Mouse (Mus musculus) lung, postnatal 14 days (tissue): ENCODE results near the gene Cep97.
"Not testable (repeated sequence)": the region's sequence is repeated elsewhere in the genome, so short reads cannot be mapped to it uniquely, and the experiment has no call there.

Source experiments
- DNase-seq: peaks from one replicate; pipeline ENCODE4 v3.0.0; 2021

Gene Cep97

DNA sequence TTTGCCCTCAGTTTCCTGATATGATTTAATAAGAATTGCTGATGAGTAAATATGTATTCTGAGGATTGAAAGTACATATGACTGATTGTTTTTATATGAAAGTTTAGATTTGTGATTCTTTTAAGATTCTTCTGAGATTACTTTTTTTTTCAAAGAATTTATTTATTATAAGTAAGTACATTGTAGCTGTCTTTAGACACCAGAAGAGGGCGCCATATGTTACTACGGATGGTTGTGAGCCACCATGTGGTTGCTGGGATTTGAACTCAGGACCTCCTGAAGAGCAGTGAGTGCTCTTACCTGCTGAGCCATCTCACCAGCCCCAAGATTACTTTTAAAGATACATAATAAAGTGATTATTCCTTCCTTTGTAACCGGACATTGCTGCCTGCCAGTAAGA lies 45.2 kb downstream of the Cep97 start:
- DNase-seq, result no peak

DNA sequence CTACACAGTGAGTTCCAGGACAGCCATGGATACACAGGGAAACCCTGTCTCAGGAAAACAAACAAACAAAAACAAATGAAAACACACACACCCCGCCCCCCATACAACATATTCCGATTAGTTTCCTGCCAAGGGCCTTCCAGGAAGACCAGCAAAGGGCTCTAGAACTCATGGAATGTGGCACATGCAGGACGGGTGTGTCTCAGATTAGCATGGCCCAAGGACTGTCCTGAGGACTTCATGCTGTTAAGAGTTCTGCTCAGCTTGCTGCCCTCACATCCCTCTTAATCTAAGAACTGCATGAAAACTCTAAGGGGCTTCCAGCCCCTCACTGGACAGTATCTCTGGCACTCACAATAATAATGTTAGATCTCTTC lies 46.1 kb downstream of the Cep97 start:
- no peak for DNase-seq

DNA sequence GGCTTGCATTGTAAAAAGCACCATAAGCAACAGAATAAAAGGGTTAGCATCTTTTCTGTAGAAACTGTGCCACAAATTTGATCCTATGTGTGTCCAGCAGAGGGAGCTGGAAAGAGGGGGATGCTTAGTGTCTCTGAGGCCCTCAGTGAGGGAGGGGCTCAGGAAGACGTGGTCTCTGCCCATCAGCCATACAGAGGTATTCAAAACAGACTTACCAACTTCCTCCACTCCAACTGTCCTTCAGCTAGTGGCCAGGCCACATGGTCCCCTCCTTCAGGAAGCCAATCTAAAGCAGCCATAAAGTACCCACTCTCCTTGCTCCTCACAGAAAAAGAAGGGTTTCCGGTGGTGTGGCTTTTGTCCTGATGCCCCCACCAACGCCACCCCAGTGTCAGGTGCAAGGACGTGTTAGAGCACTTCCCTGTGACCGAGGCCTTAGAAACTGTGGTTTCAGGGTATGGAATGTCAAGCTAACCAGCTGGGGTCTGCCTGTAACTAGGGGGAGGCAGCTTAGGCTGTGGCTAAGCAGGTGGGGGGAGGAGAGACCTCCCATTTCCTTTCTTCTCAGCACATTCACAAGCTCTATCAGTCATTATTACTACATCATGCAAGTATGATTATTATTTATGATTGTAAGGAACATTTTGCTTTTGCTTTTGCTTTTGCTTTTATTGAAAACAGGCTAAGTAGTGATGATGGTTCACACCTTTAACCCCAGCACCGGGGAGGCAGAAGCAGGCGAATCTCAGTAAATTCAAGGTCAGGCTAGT lies 46.7 kb downstream of the Cep97 start:
- no peak for DNase-seq

DNA sequence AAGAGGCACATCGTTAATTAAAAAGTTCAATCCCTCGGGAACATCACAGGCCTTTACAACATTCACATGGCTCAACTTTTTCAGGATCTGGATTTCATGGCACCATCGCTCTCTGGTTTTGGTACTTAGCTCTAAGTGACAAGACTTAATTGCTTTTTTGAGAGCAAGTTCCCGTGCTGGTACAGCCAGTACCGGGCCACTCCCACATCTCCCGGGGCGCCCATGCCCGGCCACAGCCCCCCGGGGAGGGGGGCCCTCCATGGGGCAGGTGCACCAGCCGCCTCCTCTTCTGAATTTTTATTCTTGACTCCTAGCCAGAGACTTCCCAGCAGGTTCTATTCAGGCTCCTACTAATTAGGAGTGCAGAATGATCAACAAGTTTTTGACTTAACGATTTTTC lies 50.4 kb downstream of the Cep97 start:
- DNase-seq, result no peak

DNA sequence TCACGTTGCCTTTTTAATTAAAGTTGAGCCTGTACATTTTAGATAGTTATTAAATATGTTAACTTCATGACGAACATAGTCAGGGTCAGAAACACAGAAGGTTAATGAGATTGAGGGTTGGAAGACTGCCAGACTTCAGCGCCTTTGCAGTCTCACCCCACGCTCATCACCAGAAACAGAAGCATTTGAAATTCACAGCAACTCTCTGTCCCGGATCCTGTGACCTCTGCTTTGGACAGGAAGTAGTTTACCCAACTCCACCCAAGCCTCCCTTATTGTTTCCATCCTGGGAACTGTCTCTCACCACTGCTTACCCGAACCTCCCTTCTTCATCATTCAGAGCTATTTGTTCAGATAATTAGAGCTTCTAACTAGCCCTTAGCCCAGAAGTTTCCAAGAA lies 58.6 kb downstream of the Cep97 start:
- DNase-seq, result no peak

DNA sequence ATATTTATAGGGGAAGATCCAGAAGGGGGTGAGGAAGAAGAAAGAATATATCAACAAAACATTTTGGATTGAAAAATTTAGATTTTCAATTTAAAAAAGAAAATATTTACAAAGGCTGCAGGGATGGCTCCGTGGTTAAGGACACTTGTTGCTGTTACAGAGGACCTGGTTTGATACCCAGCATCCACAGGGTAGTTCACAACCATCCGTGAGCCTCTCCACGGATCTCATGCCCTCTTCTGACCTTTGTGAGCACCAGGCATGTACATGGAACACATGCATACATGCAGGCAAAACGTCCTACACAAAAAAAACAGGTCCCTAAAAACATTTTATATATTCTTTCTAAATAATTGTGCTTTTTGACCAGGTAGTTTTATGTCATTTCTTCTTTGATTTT lies 70.8 kb downstream of the Cep97 start:
- no peak for DNase-seq

DNA sequence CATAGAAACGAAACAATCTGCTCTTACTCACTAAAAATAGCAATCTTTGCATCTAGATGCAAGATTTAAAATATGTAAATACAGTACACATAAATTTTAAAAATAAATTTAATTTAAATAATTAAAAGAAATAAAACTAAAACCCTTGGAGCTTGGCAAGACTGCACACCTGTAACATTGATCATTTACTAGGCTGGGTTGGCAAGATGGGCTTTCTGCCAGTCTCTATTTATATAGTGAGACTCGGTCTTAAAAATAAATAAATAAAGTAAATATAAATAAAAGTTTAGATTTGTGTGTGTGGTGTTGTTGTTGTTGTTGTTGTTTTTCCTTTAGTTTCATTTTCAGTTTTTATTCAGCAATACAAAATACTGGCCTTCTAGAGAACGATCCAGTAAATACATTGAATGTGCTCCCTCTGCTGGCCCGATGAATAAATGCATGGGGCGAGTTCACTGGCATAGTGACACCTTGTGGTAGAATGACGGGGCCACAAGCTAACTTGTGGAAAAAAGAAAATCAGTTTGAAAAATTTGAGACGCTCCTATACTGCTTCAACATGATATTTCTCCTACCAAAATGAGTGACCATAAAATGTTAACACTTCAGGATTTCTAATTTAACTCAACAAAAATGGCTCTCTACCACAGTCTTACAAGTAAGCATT lies 71.4 kb downstream of the Cep97 start:
- peak; percentile 73 for DNase-seq

DNA sequence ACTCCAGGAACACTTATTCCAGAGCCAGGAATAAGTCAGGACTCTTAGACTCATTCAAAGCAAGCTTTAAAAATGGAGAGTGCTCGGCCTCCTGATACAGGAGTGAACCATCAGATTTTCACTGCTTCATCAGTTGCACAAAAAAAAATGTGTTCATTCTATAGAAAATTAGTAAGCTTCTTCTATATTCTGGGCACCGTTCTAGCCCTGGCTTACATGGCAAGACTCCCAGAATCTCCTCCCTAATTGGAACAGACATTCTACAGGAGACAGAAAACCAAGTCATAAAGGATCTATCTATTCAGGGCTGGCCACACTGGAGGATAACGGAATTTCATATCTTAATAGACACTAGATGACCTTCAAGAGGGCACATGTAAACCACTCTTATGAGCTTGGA lies 73.6 kb downstream of the Cep97 start:
- no peak for DNase-seq

DNA sequence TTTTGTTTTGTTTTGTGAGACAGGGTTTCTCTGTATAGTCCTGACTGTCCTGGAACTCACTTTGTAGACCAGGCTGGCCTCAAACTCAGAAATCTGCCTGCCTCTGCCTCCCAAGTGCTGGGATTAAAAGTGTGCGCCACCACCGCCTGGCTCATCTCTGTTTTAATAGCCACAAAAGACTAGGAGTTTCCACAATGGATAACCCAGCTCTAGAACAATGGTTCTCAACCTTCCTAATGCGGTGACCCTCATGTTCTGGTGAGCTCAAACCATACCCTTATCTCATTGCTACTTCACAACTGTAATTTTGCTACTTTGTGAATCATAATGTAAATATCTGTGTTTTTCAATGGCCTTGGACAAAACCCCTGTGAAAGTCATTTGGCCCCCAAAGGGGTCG lies 75.2 kb downstream of the Cep97 start:
- not testable (repeated sequence) for DNase-seq

DNA sequence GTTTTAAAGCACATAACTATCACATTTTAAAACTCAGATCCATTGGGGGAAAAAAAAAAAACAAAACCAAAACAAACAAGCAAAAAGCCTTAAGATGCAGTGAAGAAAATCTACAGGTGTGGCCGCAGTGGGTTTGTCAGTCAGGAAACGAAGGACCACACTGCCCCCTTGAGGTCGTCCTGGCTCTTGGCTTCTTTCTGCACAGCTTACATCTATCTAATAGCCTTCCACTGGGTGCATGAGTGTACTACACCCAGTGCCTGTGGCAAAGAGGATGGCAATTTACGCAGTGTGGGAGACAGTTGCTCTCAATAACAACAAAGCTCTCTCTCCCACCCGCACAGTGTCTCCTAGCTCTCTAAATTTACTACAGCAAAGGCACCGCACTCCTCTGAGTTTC lies 76.2 kb downstream of the Cep97 start:
- DNase-seq, result peak; percentile 81

DNA sequence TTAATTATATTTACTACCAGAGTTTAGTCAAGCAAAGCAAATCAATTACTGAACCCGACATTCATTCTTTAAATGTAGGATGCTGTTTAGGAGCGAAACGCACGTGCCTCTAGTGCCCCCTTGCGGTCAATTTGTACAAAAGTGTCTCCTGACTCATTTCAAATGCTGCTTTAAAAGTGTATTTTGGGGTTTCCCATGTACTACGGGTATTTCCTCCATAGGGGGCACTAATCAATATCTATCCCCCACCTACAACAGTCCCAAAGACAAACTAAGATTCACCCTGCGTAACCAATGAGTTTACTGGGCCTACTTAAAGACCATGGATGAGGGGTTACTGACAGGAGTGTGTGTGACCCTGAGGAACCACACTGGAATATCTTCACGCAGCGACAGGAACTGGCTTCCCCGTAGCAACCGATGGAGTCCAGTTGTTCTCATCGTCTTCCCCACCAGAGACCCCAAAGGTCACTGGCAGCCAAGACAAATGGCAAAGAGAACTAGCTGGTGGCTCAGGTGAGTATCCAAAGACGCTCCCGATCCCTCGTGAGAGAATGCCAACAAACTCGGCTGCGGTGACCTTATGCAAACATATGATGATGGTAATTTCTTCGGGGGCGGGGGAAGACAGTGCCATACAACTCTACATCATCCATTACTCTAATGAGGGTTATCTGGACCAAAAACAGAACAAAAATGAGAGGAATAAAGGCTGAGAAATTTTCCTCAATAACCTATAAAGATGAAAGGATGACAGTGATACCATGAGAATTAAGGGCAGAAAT lies 81.5 kb downstream of the Cep97 start:
- DNase-seq, result peak; percentile 89

DNA sequence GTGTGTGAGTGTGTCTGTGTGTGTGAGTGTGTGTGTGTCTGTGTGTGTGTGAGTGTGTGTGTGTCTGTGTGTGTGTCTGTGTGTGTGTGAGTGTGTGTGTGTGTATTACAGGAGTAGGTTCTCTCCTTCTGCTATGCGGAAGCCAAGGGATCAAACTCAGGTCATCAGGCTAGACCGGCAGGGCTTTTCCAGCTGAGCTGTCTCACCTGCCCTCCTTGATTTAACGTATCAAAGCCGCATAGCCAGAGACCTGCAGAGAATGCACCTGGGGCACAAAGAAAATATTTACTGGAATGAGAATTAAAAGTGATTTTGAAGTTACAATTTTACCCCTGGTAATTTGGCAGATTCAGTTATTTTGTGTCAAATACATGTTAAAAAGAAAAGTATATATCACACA lies 82.1 kb downstream of the Cep97 start:
- no peak for DNase-seq

DNA sequence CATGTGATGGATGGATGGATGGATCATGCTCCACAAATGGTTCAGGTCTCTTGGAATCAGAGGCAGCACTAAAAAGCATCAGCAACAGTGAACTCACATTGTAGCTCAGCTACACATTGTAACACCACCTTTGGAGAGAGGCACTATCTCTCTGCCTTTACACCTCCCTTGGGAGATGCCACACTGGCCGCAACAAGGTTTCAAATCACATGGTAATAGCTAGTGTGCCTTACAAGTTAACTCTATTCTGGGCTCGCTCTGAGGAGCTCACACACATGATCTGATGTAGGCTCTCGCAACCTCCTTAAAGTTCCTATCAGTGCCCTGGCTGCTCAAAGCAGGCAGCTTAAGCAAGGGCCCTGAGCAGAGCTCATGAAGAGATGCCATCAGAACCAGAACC lies 84.2 kb downstream of the Cep97 start:
- no peak for DNase-seq
